Mouse (Mus musculus) bone marrow macrophage, adult 2 months (primary cell): ENCODE measurements around the gene Cpeb1.

ENCODE experiments used
- CTCF ChIP-seq: IDR thresholded peaks from 2 replicates; pipeline ENCODE4 v1.5.1; 2012; ENCODE audit warnings: low read depth, mild to moderate bottlenecking, low read length, moderate library complexity
- POLR2A ChIP-seq: IDR thresholded peaks from 2 replicates; pipeline ENCODE4 v1.6.1; 2012; ENCODE audit warnings: mild to moderate bottlenecking, low read depth, low read length, borderline replicate concordance

- TF ChIP-seq POLR2A (no peak), CTCF (no peak)
Observed at GRCm38 (mm10) chr7:81464116-81464515, 8.9 kb upstream of the Cpeb1 start.
